In genomic region chr12:52393981-52394718, GRCm38 (mm10) we compare ENCODE assay signal across 13 mouse cellular contexts.
DNase-seq lines count a peak whose midpoint lies in the region; ATAC-seq and TF ChIP-seq lines count a peak whose summit lies in the region.
"Had no signal": no experiment of that assay in that cellular context is flagged by ENCODE, and none has a peak within 500 bp of the region (broad histone marks: within the 10 kb centered on the region; RNA-seq: fewer than 3 reads in every experiment).

No protein-coding gene starts in this region.

- peaks cover 23% of the 10 kb centered on the region; the same call in 1 of the 2 replicates for H3K4me1 ChIP-seq in neural tube, embryonic 14.5 days (ENCODE audit: control insufficient read depth, insufficient read depth, low read length)
- peaks cover 32% of the 10 kb centered on the region for H3K4me1 ChIP-seq in forebrain, postnatal 0 days (ENCODE audit: insufficient read depth)
- no peaks in the 10 kb centered on the region for H3K4me1 ChIP-seq in stomach, embryonic 14.5 days (ENCODE audit: control insufficient read depth, insufficient read depth, low read length)
- H3K4me1 ChIP-seq: megakaryocyte, embryonic 14.5 days had no signal

- H3K4me3 ChIP-seq in neural tube, embryonic 14.5 days (ENCODE audit: low read depth, low read length): no peak overlapping the region
- H3K4me3 ChIP-seq in forebrain, postnatal 0 days (ENCODE audit: low read depth, low read length): no peak overlapping the region
- H3K4me3 ChIP-seq in stomach, embryonic 14.5 days (ENCODE audit: low read depth, low read length): no peak overlapping the region
- H3K4me3 ChIP-seq: heart, embryonic 13.5 days; intestine, embryonic 15.5 days; megakaryocyte, embryonic 14.5 days had no signal

- H3K9me3 ChIP-seq in neural tube, embryonic 14.5 days (ENCODE audit: control insufficient read depth, low read length): no peaks in the 10 kb centered on the region
- no peaks in the 10 kb centered on the region for H3K9me3 ChIP-seq in forebrain, postnatal 0 days (ENCODE audit: low read length)
- no peaks in the 10 kb centered on the region for H3K9me3 ChIP-seq in stomach, embryonic 14.5 days (ENCODE audit: control insufficient read depth, low read depth, low read length)
- H3K9me3 ChIP-seq: heart, embryonic 13.5 days; intestine, embryonic 15.5 days had no signal

- DNase-seq in cerebellum, postnatal 10 days: peak; percentile 13 to 25
- no peak for DNase-seq in cerebellum, postnatal 4 days (ENCODE audit: low spot score in 2 of 2)
- no peak for DNase-seq in neural tube, embryonic 10.5 days (ENCODE audit: extremely low spot score, low spot score)
- DNase-seq in forebrain, postnatal 0 days: peak; percentile 58
- no peak for DNase-seq in left cerebral cortex, adult 9 months (ENCODE audit: low spot score in 2 of 2)
- DNase-seq in right cerebral cortex, postnatal 36 days (ENCODE audit: low spot score in 2 of 2): no peak
- DNase-seq: cerebellum, postnatal 36 days; layer of hippocampus, adult 9-11 months had no signal

- 64% methylated on average over 15 of the region's 15 CpGs for WGBS in neural tube, embryonic 14.5 days
- WGBS in forebrain, postnatal 0 days: 48% methylated on average over 15 of the region's 15 CpGs
- 62% methylated on average over 15 of the region's 15 CpGs for WGBS in stomach, embryonic 14.5 days

- H3K36me3 ChIP-seq in neural tube, embryonic 14.5 days (ENCODE audit: control insufficient read depth, insufficient read depth, low read length): no peaks in the 10 kb centered on the region
- H3K36me3 ChIP-seq in forebrain, postnatal 0 days (ENCODE audit: insufficient read depth): no peaks in the 10 kb centered on the region
- no peaks in the 10 kb centered on the region for H3K36me3 ChIP-seq in stomach, embryonic 14.5 days (ENCODE audit: control insufficient read depth, insufficient read depth, low read length)
- H3K36me3 ChIP-seq: heart, embryonic 13.5 days; intestine, embryonic 15.5 days had no signal

- peak; percentile 29; the same call in 1 of the 2 replicates for ATAC-seq in neural tube, embryonic 14.5 days (ENCODE audit: low read depth)
- ATAC-seq in forebrain, postnatal 0 days: peak; percentile 52
- ATAC-seq in stomach, embryonic 14.5 days (ENCODE audit: insufficient number of reproducible peaks, insufficient read depth, low FRiP score, low read depth): 0 out of 2 replicates have a peak, but pooled peaks have one; percentile 37
- ATAC-seq: intestine, embryonic 15.5 days had no signal

- TF ChIP-seq CTCF in forebrain, postnatal 0 days (IDR thresholded peaks at IDR 0.05; ENCODE audit: low read depth): no peak

- H3K27me3 ChIP-seq in neural tube, embryonic 14.5 days (ENCODE audit: control insufficient read depth, insufficient read depth, low read length): no peaks in the 10 kb centered on the region
- H3K27me3 ChIP-seq in forebrain, postnatal 0 days (ENCODE audit: insufficient read depth, low read length): no peaks in the 10 kb centered on the region
- H3K27me3 ChIP-seq in stomach, embryonic 14.5 days (ENCODE audit: control insufficient read depth, insufficient read depth, low read length): no peaks in the 10 kb centered on the region
- H3K27me3 ChIP-seq: heart, embryonic 13.5 days; intestine, embryonic 15.5 days had no signal

- H3K9ac ChIP-seq in neural tube, embryonic 14.5 days (replicated peaks; ENCODE audit: low read depth, low read length): no peak overlapping the region
- H3K9ac ChIP-seq in forebrain, postnatal 0 days: no peak overlapping the region
- H3K9ac ChIP-seq in stomach, embryonic 14.5 days (replicated peaks; ENCODE audit: low read depth, low read length): no peak overlapping the region
- H3K9ac ChIP-seq: heart, embryonic 13.5 days; intestine, embryonic 15.5 days had no signal

- H3K27ac ChIP-seq in neural tube, embryonic 14.5 days (ENCODE audit: low read depth, low read length): no peak overlapping the region
- H3K27ac ChIP-seq in forebrain, postnatal 0 days (ENCODE audit: low read depth, low read length): peak overlapping the region; percentile 57
- H3K27ac ChIP-seq in stomach, embryonic 14.5 days (ENCODE audit: low read length): no peak overlapping the region
- H3K27ac ChIP-seq: intestine, embryonic 15.5 days had no signal

- H3K4me2 ChIP-seq in neural tube, embryonic 14.5 days (ENCODE audit: low read depth, low read length): no peak overlapping the region
- no peak overlapping the region for H3K4me2 ChIP-seq in forebrain, postnatal 0 days (ENCODE audit: low read depth)
- H3K4me2 ChIP-seq in stomach, embryonic 14.5 days (replicated peaks; ENCODE audit: low read depth, low read length): no peak overlapping the region
- H3K4me2 ChIP-seq: heart, embryonic 13.5 days; intestine, embryonic 15.5 days had no signal

Comparison
In these comparisons a context has a peak if more than half of its experiments do, and no peak if none do; other contexts are left out.
1. DNase-seq: peak in cerebellum, postnatal 10 days (2 of 2) and forebrain, postnatal 0 days (single experiment); none in cerebellum, postnatal 4 days (0 of 2), neural tube, embryonic 10.5 days (single experiment), left cerebral cortex, adult 9 months (0 of 2) and right cerebral cortex, postnatal 36 days (0 of 2).
2. Peak in every context shown above with its lines, with median percentiles within 50 percentile points of each other: ATAC-seq.